Mouse (Mus musculus): ENCODE results near the gene Slitrk3.

DNA sequence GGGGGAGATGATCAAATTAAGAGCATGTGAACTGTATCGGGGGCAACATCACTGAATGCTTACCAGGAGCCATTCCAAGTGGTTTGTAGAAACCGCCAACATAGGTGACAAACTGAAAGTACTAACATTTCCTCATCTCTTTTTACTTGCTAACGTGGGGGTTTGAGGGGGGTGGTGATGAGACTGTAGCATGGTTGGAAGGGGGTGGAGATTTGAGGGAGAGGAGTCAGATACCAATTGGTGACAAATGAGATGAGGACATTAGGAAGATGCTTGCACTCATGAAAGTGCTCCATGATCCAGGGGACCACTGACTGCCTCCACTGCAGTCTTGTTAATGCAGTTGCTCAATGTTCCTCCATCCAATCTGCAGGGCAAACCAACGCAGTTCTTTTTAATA, 587 bp upstream of the Slitrk3 start:
- TF ChIP-seq CTCF (IDR thresholded peaks at IDR 0.05; ENCODE audit: low read depth): no peak
- TF ChIP-seq EP300 (IDR thresholded peaks at IDR 0.05; ENCODE audit: low read depth): no peak
